Mouse (Mus musculus) limb, embryonic 15.5 days (tissue): ENCODE data around the gene Gm3164. TPM values are rescaled to one million over a fixed set of nuclear protein-coding genes. Genes with fewer than 3 reads are reported as not detected.
"Not testable (repeated sequence)": the region's sequence is repeated elsewhere in the genome, so short reads cannot be mapped to it uniquely, and the experiment has no call there.

Source experiments
- ATAC-seq: fragments of 200-750 bp; cut with Nextera tagmentation; 2 replicates; pipeline ENCODE4 v1.8.0; 2017; ENCODE audit warnings: low read depth, moderate TSS enrichment; ENCODE audit not compliant: insufficient number of reproducible peaks, low FRiP score, low TSS enrichment
- H3K27ac ChIP-seq: fragments of 300-500 bp; sonication (generic); 2 replicates; pipeline ENCODE4 v1.5.1; 2015; ENCODE audit warnings: moderate library complexity, mild to moderate bottlenecking, inconsistent platforms
- H3K27me3 ChIP-seq: fragments of 300-500 bp; sonication (generic); 2 replicates; pipeline ENCODE4 v1.6.1; 2015; ENCODE audit warnings: inconsistent platforms
- H3K36me3 ChIP-seq: fragments of 300-500 bp; sonication (generic); 2 replicates; pipeline ENCODE4 v1.6.1; 2015; ENCODE audit warnings: inconsistent platforms
- H3K4me1 ChIP-seq: fragments of 300-500 bp; sonication (generic); 2 replicates; pipeline ENCODE4 v1.6.1; 2015; ENCODE audit warnings: inconsistent platforms
- H3K4me2 ChIP-seq: fragments of 300-500 bp; sonication (generic); 2 replicates; pipeline ENCODE4 v1.6.1; 2015; ENCODE audit warnings: mild to moderate bottlenecking, inconsistent platforms
- H3K4me3 ChIP-seq: fragments of 300-500 bp; sonication (generic); 2 replicates; pipeline ENCODE4 v1.5.1; 2015; ENCODE audit warnings: mild to moderate bottlenecking, inconsistent platforms
- H3K9ac ChIP-seq: fragments of 300-500 bp; sonication (generic); 2 replicates; pipeline ENCODE4 v1.6.1; 2015; ENCODE audit warnings: inconsistent platforms
- H3K9me3 ChIP-seq: fragments of 300-500 bp; sonication (generic); 2 replicates; pipeline ENCODE4 v1.6.1; 2016; ENCODE audit warnings: inconsistent platforms
- WGBS: fragments of 180-500 bp; shearing (Covaris S2); methylation state at CpG from one replicate; pipeline ENCODE4 v1.1.7; 2015; 5-methylcytosine and 5-hydroxymethylcytosine counted together
- polyA plus RNA-seq: library from polyadenylated mRNA; unstranded; fragments of >200 nt; fragmentation: Nextera tagmentation; extraction: Ambion mirVana; gene quantifications from 2 replicates; pipeline ENCODE4 v1.2.1, GENCODE M21; 2015

Gene Gm3164
- polyA plus RNA-seq, result 0.34 and 0.47 TPM in 2 replicates

DNA sequence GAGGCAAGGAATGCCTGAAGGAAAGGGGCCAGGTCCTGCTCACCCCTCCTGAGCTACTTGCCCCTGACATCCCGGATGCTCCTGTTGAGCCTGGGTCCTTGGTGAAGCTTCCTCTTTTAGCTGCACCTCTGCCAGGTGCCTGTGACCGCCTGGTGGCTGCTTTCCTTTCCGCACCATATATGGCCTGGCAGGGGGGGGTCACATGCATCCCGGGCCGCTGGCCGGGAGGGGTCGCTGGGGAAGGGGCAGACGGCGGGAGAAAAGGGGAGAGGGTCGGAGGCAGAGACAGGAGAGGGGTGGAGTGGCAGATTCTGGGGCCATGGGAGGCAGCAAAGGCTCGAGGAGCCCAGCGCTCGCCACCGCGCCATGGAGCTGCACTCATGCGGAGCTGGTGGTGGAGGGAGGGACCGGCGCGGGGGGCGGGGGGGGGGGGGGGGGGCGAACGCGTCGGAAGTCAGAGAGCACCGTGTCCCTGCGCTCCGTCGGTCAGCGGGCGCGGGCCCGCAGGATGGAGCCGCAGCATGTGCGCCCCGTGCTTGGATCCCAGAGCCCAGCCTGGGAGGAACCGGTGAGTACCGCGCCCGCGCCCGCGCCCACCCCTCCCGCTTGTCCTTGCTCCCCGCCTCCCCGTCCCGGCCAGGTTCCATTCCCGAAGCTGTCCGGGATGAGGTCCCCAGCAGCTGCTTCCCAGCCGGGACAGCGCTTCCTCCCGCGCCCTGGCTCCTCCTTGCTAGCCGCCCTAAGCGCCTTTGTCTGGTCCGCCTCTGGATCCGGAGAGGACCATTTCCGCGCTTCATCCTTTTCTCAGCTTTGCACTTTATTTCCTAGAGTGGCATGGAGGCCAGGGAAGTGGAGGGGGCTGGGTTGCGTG is at the start of gene Gm3164:
TSS of gene Gm3164 (plus strand) at position 484 of the 871 bp plus-strand sequence.
- not testable (repeated sequence) for H3K27me3 ChIP-seq, H3K4me1 ChIP-seq, H3K9me3 ChIP-seq, H3K36me3 ChIP-seq, H3K9ac ChIP-seq, H3K27ac ChIP-seq, ATAC-seq
- peak within 1 kb of the TSS; percentile 34 for H3K4me3 ChIP-seq
- WGBS, result 1% methylated on average over 22 of the region's 59 CpGs
- peak within 1 kb of the TSS; percentile 59 for H3K4me2 ChIP-seq

DNA sequence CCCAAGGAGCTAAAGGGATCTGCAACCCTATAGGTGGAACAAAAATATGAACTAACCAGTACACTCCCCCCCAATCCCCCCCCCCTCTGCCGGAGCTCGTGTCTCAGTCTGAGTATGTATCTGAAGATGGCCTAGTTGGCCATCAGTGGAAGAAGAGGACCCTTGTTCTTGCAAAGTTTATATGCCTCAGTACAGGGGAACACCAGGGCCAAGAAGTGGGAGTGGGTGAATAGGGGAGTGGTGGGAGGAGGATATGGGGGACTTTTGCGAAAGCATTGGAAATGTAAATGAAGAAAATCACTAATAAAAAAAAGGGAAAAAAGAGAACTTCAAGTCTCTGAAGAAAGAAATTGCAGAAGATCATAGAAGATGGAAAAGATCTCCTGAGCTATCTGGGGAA is 46.3 kb upstream of the Gm3164 start:
- H3K4me3 ChIP-seq, H3K9me3 ChIP-seq, H3K4me1 ChIP-seq, ATAC-seq, H3K36me3 ChIP-seq, H3K27me3 ChIP-seq, H3K4me2 ChIP-seq, H3K9ac ChIP-seq, H3K27ac ChIP-seq: not testable (repeated sequence)
- WGBS, result 87% methylated on average over 3 of the region's 3 CpGs

DNA sequence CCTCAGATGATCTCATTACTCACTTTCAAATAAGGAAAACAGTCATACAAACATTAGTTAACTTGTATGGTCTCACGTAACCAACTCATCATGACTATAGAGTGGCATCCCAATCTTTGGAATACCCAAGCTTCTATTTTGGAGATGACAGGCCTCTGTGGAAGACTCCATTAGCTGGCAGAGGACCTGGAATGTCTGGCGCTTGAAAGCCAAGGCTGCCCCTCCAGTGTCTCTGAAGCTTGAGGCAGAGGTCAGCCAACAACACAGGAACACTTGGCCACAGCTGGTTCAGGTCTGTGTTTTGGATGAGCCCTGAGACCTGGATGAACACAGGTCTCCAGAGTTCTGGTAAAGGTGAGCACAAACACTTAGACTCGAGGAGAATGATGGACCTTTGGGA is 45.6 kb upstream of the Gm3164 start:
- WGBS, result 76% methylated on average over 3 of the region's 3 CpGs

GRCm38 (mm10) chr14:4377871-4378270 is 37.4 kb upstream of the Gm3164 start:
- H3K36me3 ChIP-seq, H3K4me1 ChIP-seq, H3K27me3 ChIP-seq, H3K27ac ChIP-seq, H3K9me3 ChIP-seq, H3K4me3 ChIP-seq, ATAC-seq, H3K9ac ChIP-seq, H3K4me2 ChIP-seq: not testable (repeated sequence)

More for the DNA sequence above, 45.6 kb upstream of the Gm3164 start:
- not testable (repeated sequence) for H3K27me3 ChIP-seq, H3K4me3 ChIP-seq, H3K9ac ChIP-seq, H3K36me3 ChIP-seq, H3K4me1 ChIP-seq, H3K4me2 ChIP-seq, ATAC-seq, H3K27ac ChIP-seq, H3K9me3 ChIP-seq

DNA sequence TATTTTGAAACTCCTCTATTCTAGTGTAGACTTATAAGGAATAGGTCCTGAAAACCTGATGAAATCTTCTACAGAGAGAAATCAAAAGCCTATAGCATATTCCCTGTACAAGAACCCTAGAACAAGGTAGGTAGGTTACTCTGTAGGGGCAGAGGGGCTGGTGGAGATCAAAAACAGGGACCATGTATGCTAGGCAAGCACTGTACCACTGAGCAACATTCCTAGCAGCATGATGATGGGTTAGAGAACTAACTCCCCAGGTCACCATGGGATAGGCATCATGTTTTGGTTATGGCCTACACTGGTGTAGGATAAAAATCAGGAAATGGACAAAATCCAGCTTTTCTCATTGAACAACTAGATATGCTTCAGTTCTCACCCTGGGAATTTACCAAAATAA is 29.6 kb upstream of the Gm3164 start:
- H3K9ac ChIP-seq, H3K9me3 ChIP-seq, H3K4me2 ChIP-seq, H3K4me3 ChIP-seq, H3K27me3 ChIP-seq, H3K4me1 ChIP-seq, H3K27ac ChIP-seq, ATAC-seq, H3K36me3 ChIP-seq: not testable (repeated sequence)

GRCm38 (mm10) chr14:4392841-4393530 is 22.3 kb upstream of the Gm3164 start:
- not testable (repeated sequence) for H3K4me2 ChIP-seq, H3K4me1 ChIP-seq, H3K27me3 ChIP-seq, H3K9me3 ChIP-seq, H3K9ac ChIP-seq, H3K4me3 ChIP-seq, H3K36me3 ChIP-seq, H3K27ac ChIP-seq, ATAC-seq
- 98% methylated on average over 4 of the region's 6 CpGs for WGBS

GRCm38 (mm10) chr14:4397226-4397625 is 18.0 kb upstream of the Gm3164 start, which contains the start of gene Gm3159:
Gene Gm3159 (plus strand): TSS chr14:4397526.
- H3K9ac ChIP-seq, H3K4me3 ChIP-seq, H3K4me1 ChIP-seq, H3K4me2 ChIP-seq, H3K27ac ChIP-seq, H3K36me3 ChIP-seq, H3K9me3 ChIP-seq, ATAC-seq, H3K27me3 ChIP-seq: not testable (repeated sequence)
- 64% methylated on average over 1 of the region's 3 CpGs for WGBS

- ATAC-seq, H3K4me2 ChIP-seq, H3K4me3 ChIP-seq, H3K27me3 ChIP-seq, H3K4me1 ChIP-seq, H3K27ac ChIP-seq, H3K9ac ChIP-seq, H3K36me3 ChIP-seq, H3K9me3 ChIP-seq: not testable (repeated sequence)
Observed at GRCm38 (mm10) chr14:4398624-4399023, 16.6 kb upstream of the Gm3164 start.

DNA sequence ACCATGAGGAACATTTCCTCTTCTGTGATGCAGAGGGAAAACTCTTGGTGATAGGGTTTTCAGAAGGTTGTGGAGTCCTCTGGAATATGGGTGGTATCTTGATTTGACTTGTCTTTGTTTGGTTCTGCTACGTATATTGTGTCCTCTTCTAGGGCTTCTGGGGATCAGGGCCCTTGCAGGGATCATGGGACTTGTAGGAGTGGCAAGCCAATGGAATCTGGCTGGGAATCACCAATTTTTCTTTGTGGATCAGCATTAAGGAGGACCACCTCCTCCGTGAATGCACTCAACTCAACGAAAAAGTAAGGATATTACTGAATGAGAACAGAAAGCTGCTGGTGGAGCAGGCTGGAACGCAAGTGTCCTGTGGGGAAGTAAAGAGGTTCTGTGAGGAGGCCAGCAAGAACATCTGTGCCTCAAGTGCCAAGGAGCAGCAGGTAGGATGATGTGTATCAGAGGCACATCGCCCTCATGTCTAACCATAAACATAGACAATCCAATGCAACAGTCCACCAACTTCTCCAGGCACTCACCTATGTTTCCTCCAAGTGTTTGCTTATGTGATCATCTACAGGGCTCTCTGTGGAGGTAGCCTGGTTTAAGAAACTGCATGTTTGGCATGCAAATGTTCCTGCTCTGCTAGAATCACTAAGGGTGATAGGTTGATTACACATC is 15.0 kb upstream of the Gm3164 start:
- not testable (repeated sequence) for H3K36me3 ChIP-seq, H3K27ac ChIP-seq, H3K9me3 ChIP-seq, H3K9ac ChIP-seq, H3K27me3 ChIP-seq, H3K4me1 ChIP-seq, H3K4me2 ChIP-seq, ATAC-seq, H3K4me3 ChIP-seq
- WGBS, result 87% methylated on average over 5 of the region's 5 CpGs

DNA sequence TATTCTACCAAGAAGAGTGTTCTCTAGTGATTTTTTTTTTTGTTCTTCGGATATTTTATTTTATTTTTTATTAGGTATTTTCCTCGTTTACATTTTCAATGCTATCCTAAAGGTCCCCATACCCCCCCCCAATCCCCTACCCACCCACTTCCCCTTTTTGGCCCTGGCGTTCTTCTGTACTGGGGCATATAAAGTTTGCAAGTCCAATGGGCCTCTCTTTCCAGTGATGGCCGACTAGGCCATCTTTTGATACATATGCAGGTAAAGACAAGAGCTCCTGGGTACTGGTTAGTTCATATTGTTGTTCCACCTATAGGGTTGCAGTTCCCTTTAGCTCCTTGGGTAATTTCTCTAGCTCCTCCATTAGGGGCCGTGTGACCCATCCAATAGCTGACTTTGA is 14.0 kb upstream of the Gm3164 start:
- H3K9me3 ChIP-seq, result not testable (repeated sequence)

DNA sequence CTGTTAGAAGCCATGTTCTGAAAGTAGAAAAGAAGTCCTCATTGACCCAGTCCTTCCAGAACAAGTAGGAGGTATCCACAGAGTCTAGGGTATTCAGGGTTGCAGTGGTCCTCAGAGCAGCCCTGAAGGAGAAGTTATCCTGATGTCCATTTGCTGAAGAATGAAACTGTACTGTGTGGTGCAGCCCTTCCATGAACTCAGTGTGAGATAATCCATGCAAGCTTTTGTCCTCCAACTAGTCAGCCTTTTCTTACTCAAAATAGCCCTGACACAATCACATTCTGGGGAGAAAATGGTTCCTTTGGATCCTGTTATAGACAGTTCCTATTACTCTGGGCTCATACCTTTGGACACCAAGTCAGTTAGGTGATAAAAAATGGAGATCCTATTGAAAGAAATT is 11.4 kb upstream of the Gm3164 start:
- not testable (repeated sequence) for H3K4me1 ChIP-seq, H3K4me2 ChIP-seq, H3K4me3 ChIP-seq, H3K27me3 ChIP-seq, H3K9ac ChIP-seq, ATAC-seq, H3K36me3 ChIP-seq, H3K27ac ChIP-seq, H3K9me3 ChIP-seq

More for the DNA sequence above, 14.0 kb upstream of the Gm3164 start:
- not testable (repeated sequence) for H3K27me3 ChIP-seq, H3K27ac ChIP-seq, H3K9ac ChIP-seq, H3K4me1 ChIP-seq, H3K36me3 ChIP-seq, ATAC-seq, H3K4me3 ChIP-seq, H3K4me2 ChIP-seq
- WGBS, result 68% methylated on average over 5 of the region's 5 CpGs

DNA sequence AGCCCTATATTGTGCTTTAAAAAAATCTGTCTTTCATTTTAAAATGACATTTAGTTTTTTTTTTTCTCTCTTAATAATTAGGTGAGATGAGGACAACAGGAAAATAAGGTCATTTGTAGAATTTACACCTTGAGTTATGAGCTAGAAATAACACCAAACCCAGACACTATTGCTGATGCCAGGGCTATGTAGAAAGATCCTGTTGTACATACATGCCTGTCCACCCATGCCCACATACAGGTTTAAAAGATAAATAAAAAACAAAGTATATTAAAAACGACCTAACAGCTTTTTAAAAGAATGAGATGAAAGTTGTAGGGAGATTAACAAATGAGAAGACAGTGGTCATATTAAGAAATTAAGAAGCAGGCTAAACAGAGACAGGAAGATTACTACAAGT is 5.3 kb upstream of the Gm3164 start:
- not testable (repeated sequence) for ATAC-seq, H3K27me3 ChIP-seq, H3K27ac ChIP-seq, H3K36me3 ChIP-seq, H3K9me3 ChIP-seq, H3K4me1 ChIP-seq, H3K9ac ChIP-seq, H3K4me3 ChIP-seq, H3K4me2 ChIP-seq
- WGBS, result 58% methylated on average over 1 of the region's 1 CpGs
